Mouse (Mus musculus) kidney, adult 2 months (tissue): ENCODE results near the gene March10. TPM values are rescaled to one million over a fixed set of nuclear protein-coding genes. Genes with fewer than 3 reads are reported as not detected.

Experiments
- DNase-seq: peaks from one replicate; pipeline ENCODE4 v3.0.0; 2021
- H3K27ac ChIP-seq: fragments of 200-500 bp; 2 replicates; pipeline ENCODE4 v1.5.1; 2012; ENCODE audit warnings: low read depth, low read length, control low read depth, inconsistent platforms; ENCODE audit not compliant: insufficient read depth
- H3K27me3 ChIP-seq: fragments of 200-500 bp; replicated peaks from 2 replicates; pipeline ENCODE4 v1.6.1; 2012; ENCODE audit warnings: mild to moderate bottlenecking, moderate library complexity, low read length, inconsistent platforms; ENCODE audit not compliant: control insufficient read depth, insufficient read depth
- H3K36me3 ChIP-seq: fragments of 200-500 bp; 2 replicates; pipeline ENCODE4 v1.6.1; 2012; ENCODE audit warnings: mild to moderate bottlenecking, moderate library complexity, low read length, inconsistent platforms; ENCODE audit not compliant: control insufficient read depth, insufficient read depth
- H3K4me1 ChIP-seq: fragments of 200-500 bp; 2 replicates; pipeline ENCODE4 v1.6.1; 2011; ENCODE audit warnings: low read length; ENCODE audit not compliant: control insufficient read depth, insufficient read depth
- H3K4me3 ChIP-seq: fragments of 200-500 bp; 2 replicates; pipeline ENCODE4 v1.5.1; 2011; ENCODE audit warnings: mild to moderate bottlenecking, low read depth, low read length, control low read depth; ENCODE audit not compliant: insufficient read depth
- CTCF ChIP-seq: fragments of 200-500 bp; conservative IDR thresholded peaks from 2 replicates; pipeline ENCODE4 v1.5.1; 2011; ENCODE audit warnings: low read depth, mild to moderate bottlenecking, control low read depth, low read length, moderate library complexity, mixed read lengths; ENCODE audit not compliant: insufficient read depth, insufficient read length
- POLR2A ChIP-seq: fragments of 200-500 bp; IDR thresholded peaks from one replicate; pipeline ENCODE4 v1.6.1; 2011; ENCODE audit warnings: low read depth, low read length, control low read depth
- WGBS: fragments of 180-500 bp; shearing (Covaris S2); methylation state at CpG from one replicate; pipeline ENCODE4 v1.1.7; 2018; 5-methylcytosine and 5-hydroxymethylcytosine counted together
- polyA plus RNA-seq: library from polyadenylated mRNA; depleted of rRNA; stranded (reverse); fragments of >200 nt; gene quantifications from 2 replicates; pipeline ENCODE4 v1.2.3, GENCODE M21; 2012

Gene March10
- polyA plus RNA-seq, 1 experiment = 1.8 TPM

GRCm38 (mm10) chr11:105368833-105369232 is 87.7 kb downstream of the March10 start:
- no peak for DNase-seq
- TF ChIP-seq CTCF (no peak), POLR2A (no peak)
- no peaks in the 10 kb centered on the region for H3K27me3 ChIP-seq
- H3K27ac ChIP-seq = no peak overlapping the region
- H3K36me3 ChIP-seq = no peaks in the 10 kb centered on the region
- H3K4me1 ChIP-seq = peaks cover 19% of the 10 kb centered on the region; the same call in 1 of the 2 replicates
- no peak overlapping the region for H3K4me3 ChIP-seq
- WGBS = 63% methylated on average over 5 of the region's 5 CpGs

DNA sequence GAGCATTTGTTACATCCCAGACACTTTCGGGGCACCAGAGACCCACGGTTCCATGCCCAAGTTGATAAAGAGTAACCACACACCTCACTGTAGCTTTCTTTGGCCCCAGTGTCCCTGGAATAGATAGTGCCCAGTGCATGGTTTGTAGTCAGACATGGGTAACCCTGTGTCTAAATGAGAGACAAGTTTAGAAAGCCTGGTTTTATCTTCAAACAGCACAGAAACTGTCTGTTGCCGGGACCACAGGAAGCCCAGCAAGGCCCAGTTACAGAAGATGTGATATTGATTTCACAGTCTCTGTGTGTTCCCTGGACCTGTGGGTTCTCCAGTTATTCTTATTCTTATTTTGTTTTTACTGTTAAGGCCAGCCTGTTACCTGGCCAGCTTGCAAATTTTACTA is 89.4 kb downstream of the March10 start:
- H3K4me3 ChIP-seq = no peak overlapping the region
- TF ChIP-seq CTCF (no peak), POLR2A (no peak)
- DNase-seq = no peak
- no peaks in the 10 kb centered on the region for H3K27me3 ChIP-seq
- H3K36me3 ChIP-seq = no peaks in the 10 kb centered on the region
- H3K4me1 ChIP-seq = peaks cover 17% of the 10 kb centered on the region; the same call in 1 of the 2 replicates
- H3K27ac ChIP-seq = no peak overlapping the region
- 84% methylated on average over 3 of the region's 3 CpGs for WGBS

GRCm38 (mm10) chr11:105366051-105366450 is 90.5 kb downstream of the March10 start:
- Histone ChIP-seq H3K27ac (no peak overlapping the region), H3K4me3 (no peak overlapping the region), H3K36me3 (no peaks in the 10 kb centered on the region), H3K27me3 (no peaks in the 10 kb centered on the region), H3K4me1 (0 out of 2 replicates have a peak, but pooled peaks cover 6% of the 10 kb centered on the region)
- WGBS = 71% methylated on average over 4 of the region's 4 CpGs
- DNase-seq = no peak
- TF ChIP-seq CTCF (no peak), POLR2A (no peak)

- Histone ChIP-seq H3K36me3 (no peaks in the 10 kb centered on the region), H3K4me3 (no peak overlapping the region), H3K27ac (0 out of 2 replicates have a peak overlapping the region, but pooled peaks have one; percentile 12), H3K4me1 (0 out of 2 replicates have a peak, but pooled peaks cover 6% of the 10 kb centered on the region), H3K27me3 (no peaks in the 10 kb centered on the region)
- no peak for DNase-seq
- no peak for TF ChIP-seq POLR2A
- TF ChIP-seq CTCF = no peak
- WGBS = 78% methylated on average over 3 of the region's 3 CpGs
These were observed 90.9 kb downstream of the March10 start for GRCm38 (mm10) chr11:105365611-105366010.

- DNase-seq = peak; percentile 70
- H3K27ac ChIP-seq = peak overlapping the region; percentile 7; the same call in 1 of the 2 replicates
- TF ChIP-seq CTCF = no peak
- TF ChIP-seq POLR2A = no peak
These were observed 92.0 kb downstream of the March10 start for GRCm38 (mm10) chr11:105364386-105365065.

GRCm38 (mm10) chr11:105363598-105364385 is 92.7 kb downstream of the March10 start:
- WGBS = 62% methylated on average over 12 of the region's 12 CpGs
- Histone ChIP-seq H3K4me3 (no peak overlapping the region), H3K27ac (peak overlapping the region; percentile 42; the same call in 1 of the 2 replicates), H3K36me3 (no peaks in the 10 kb centered on the region), H3K4me1 (0 out of 2 replicates have a peak, but pooled peaks cover 6% of the 10 kb centered on the region), H3K27me3 (no peaks in the 10 kb centered on the region)
- peak; percentile 83 for DNase-seq
- TF ChIP-seq POLR2A (no peak), CTCF (no peak)

More at GRCm38 (mm10) chr11:105364386-105365065, 92.0 kb downstream of the March10 start:
- 57% methylated on average over 12 of the region's 12 CpGs for WGBS
- no peaks in the 10 kb centered on the region for H3K27me3 ChIP-seq
- H3K4me3 ChIP-seq = peak overlapping the region; percentile 13; the same call in 1 of the 2 replicates
- 0 out of 2 replicates have a peak, but pooled peaks cover 6% of the 10 kb centered on the region for H3K4me1 ChIP-seq
- no peaks in the 10 kb centered on the region for H3K36me3 ChIP-seq
